Mouse (Mus musculus) MEL-GATA-1-ER (cell line): Measurements from ENCODE around the gene Tnfsf12.

Experiments
- DNase-seq: peaks from one replicate; pipeline ENCODE4 v3.0.0-alpha.2; 2012; ENCODE audit warnings: low read depth; ENCODE audit errors: extremely low read depth

Tnfsf12 gene

GRCm38 (mm10) chr11:69655264-69656064 is 40.2 kb downstream of the Tnfsf12 start, which contains the start of gene Sox15:
TSS of gene Sox15 (plus strand) at chr11:69655314.
- DNase-seq, result no peak

- no peak for DNase-seq
Observed at GRCm38 (mm10) chr11:69654760-69655159, 40.9 kb downstream of the Tnfsf12 start.

GRCm38 (mm10) chr11:69653399-69653798 is 42.2 kb downstream of the Tnfsf12 start:
- no peak for DNase-seq

- no peak for DNase-seq
Observed at GRCm38 (mm10) chr11:69645860-69646259, 49.8 kb downstream of the Tnfsf12 start.
